ENCODE assay signal across 8 mouse cellular contexts in the genomic region with DNA sequence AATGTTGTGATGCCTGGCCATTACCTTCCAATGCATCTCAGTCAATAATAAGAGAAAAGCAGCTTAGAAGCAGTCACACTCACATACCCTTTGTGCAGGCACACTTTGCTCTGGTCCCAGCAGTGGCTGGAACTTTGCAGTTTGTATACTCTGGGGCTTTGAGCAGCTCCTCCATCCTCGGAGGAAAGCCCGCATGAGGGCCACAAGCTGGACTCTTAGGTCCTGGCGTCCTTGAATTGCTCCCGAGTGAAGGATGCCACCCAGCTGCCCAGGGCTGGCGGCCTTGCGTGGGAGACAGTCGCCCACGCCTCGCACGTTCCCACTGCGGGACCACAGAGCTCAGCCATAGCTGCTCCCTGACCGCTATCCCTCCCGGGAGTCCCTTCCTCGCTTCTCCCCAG. TPM values are rescaled to one million over a fixed set of nuclear protein-coding genes. Genes with fewer than 3 reads are reported as not detected.
DNase-seq lines count a peak whose midpoint lies in the region; ATAC-seq and TF ChIP-seq lines count a peak whose summit lies in the region.

No protein-coding gene starts in this region.

- WGBS in forebrain, embryonic 11.5 days: 5% methylated on average over 14 of the region's 14 CpGs
- WGBS in intestine, postnatal 0 days: 10% methylated on average over 14 of the region's 14 CpGs
- 4% methylated on average over 14 of the region's 14 CpGs for WGBS in midbrain, embryonic 14.5 days

- H3K9ac ChIP-seq in forebrain, embryonic 11.5 days (ENCODE audit: low read length): peak overlapping the region; percentile 54
- peak overlapping the region; percentile 59 for H3K9ac ChIP-seq in intestine, postnatal 0 days (ENCODE audit: low read depth, low read length)
- H3K9ac ChIP-seq in midbrain, embryonic 14.5 days (replicated peaks; ENCODE audit: low read length): peak overlapping the region; percentile 64

- peak overlapping the region; percentile 91 for H3K4me2 ChIP-seq in forebrain, embryonic 11.5 days (ENCODE audit: low read depth, low read length, severe bottlenecking)
- H3K4me2 ChIP-seq in intestine, postnatal 0 days (replicated peaks; ENCODE audit: low read depth): peak overlapping the region; percentile 63
- H3K4me2 ChIP-seq in midbrain, embryonic 14.5 days (ENCODE audit: low read length): peak overlapping the region; percentile 81

- peak overlapping the region; percentile 39 for H3K4me3 ChIP-seq in forebrain, embryonic 11.5 days (ENCODE audit: low read depth, low read length)
- peak overlapping the region; percentile 53 for H3K4me3 ChIP-seq in intestine, postnatal 0 days (ENCODE audit: low read depth, low read length)
- H3K4me3 ChIP-seq in midbrain, embryonic 14.5 days (replicated peaks; ENCODE audit: low read depth, low read length): peak overlapping the region; percentile 44

- H3K9me3 ChIP-seq in forebrain, embryonic 11.5 days (ENCODE audit: control insufficient read depth, low read length): no peaks in the 10 kb centered on the region
- H3K9me3 ChIP-seq in intestine, postnatal 0 days (ENCODE audit: control insufficient read depth): no peaks in the 10 kb centered on the region
- no peaks in the 10 kb centered on the region for H3K9me3 ChIP-seq in midbrain, embryonic 14.5 days (ENCODE audit: control insufficient read depth, low read length)

- no peak overlapping the region for H3K27ac ChIP-seq in forebrain, embryonic 11.5 days (ENCODE audit: low read depth, low read length)
- H3K27ac ChIP-seq in intestine, postnatal 0 days (ENCODE audit: low read depth, low read length): peak overlapping the region; percentile 41; the same call in 1 of the 2 replicates
- no peak overlapping the region for H3K27ac ChIP-seq in midbrain, embryonic 14.5 days (replicated peaks; ENCODE audit: low read depth, low read length)

- ATAC-seq in forebrain, embryonic 11.5 days (replicated peaks; ENCODE audit: low FRiP score): peak; percentile 62
- no peak for ATAC-seq in intestine, postnatal 0 days
- peak; percentile 60 for ATAC-seq in midbrain, embryonic 14.5 days (ENCODE audit: low FRiP score, low TSS enrichment)

- peak; percentile 88 for DNase-seq in heart, adult 11 months
- DNase-seq in heart, adult 9 months (ENCODE audit: low spot score in 2 of 2): no peak
- peak; percentile 3 for DNase-seq in CD4-positive helper T cell, adult 2 months (ENCODE audit: low read depth, low spot score)
- DNase-seq in forebrain, embryonic 11.5 days (ENCODE audit: low spot score): peak; percentile 57
- peak; percentile 35 for DNase-seq in midbrain, embryonic 14.5 days
- no peak for DNase-seq in B cell, adult 2 months
- DNase-seq in urinary bladder, postnatal 14 days (ENCODE audit: low spot score): no peak

- H3K27me3 ChIP-seq in forebrain, embryonic 11.5 days (ENCODE audit: control insufficient read depth, insufficient read depth, low read length): no peaks in the 10 kb centered on the region
- no peaks in the 10 kb centered on the region for H3K27me3 ChIP-seq in intestine, postnatal 0 days (replicated peaks; ENCODE audit: control insufficient read depth, insufficient read depth, low read length)
- H3K27me3 ChIP-seq in midbrain, embryonic 14.5 days (ENCODE audit: control insufficient read depth, insufficient read depth, low read length): no peaks in the 10 kb centered on the region

- TF ChIP-seq CTCF in intestine, postnatal 0 days (IDR thresholded peaks at IDR 0.05; ENCODE audit: low read depth): no peak

- no peaks in the 10 kb centered on the region for H3K4me1 ChIP-seq in forebrain, embryonic 11.5 days (replicated peaks; ENCODE audit: control insufficient read depth, insufficient read depth, low read length)
- H3K4me1 ChIP-seq in intestine, postnatal 0 days (replicated peaks; ENCODE audit: control insufficient read depth, insufficient read depth, low read length): no peaks in the 10 kb centered on the region
- 0 out of 2 replicates have a peak, but pooled peaks cover 3% of the 10 kb centered on the region for H3K4me1 ChIP-seq in midbrain, embryonic 14.5 days (ENCODE audit: control insufficient read depth, insufficient read depth, low read length)

- H3K36me3 ChIP-seq in forebrain, embryonic 11.5 days (ENCODE audit: control insufficient read depth, insufficient read depth, low read length): no peaks in the 10 kb centered on the region
- no peaks in the 10 kb centered on the region for H3K36me3 ChIP-seq in intestine, postnatal 0 days (ENCODE audit: control insufficient read depth, insufficient read depth)
- H3K36me3 ChIP-seq in midbrain, embryonic 14.5 days (ENCODE audit: control insufficient read depth, insufficient read depth, low read length): no peaks in the 10 kb centered on the region

RNA-seq across cellular contexts. Expression of gene Gucy1a1, which starts 0.9 kb away (rescaled TPM):
- 2.4 and 2.6 TPM in 2 replicates for polyA plus RNA-seq in forebrain, embryonic 11.5 days (2014; fragmentation: Nextera tagmentation; extraction: Ambion mirVana)
- 15.7 and 15.9 TPM in 2 replicates for polyA plus RNA-seq in intestine, postnatal 0 days (2015; fragmentation: Nextera tagmentation; extraction: Ambion mirVana)
- polyA plus RNA-seq in midbrain, embryonic 14.5 days (2014; fragmentation: Nextera tagmentation; extraction: Ambion mirVana): 18.9 and 19.9 TPM in 2 replicates

Comparison
In these comparisons a context has a peak if more than half of its experiments do, and no peak if none do; other contexts are left out.
1. DNase-seq: peak in heart, adult 11 months (single experiment), CD4-positive helper T cell, adult 2 months (single experiment), forebrain, embryonic 11.5 days (single experiment) and midbrain, embryonic 14.5 days (single experiment); none in heart, adult 9 months (0 of 2), B cell, adult 2 months (0 of 2) and urinary bladder, postnatal 14 days (single experiment).
2. Peak in every context shown above with its lines, with median percentiles within 50 percentile points of each other: H3K4me2 ChIP-seq, H3K4me3 ChIP-seq and H3K9ac ChIP-seq.